Mouse (Mus musculus): ENCODE data around the gene Stpg3.

Stpg3 gene

DNA sequence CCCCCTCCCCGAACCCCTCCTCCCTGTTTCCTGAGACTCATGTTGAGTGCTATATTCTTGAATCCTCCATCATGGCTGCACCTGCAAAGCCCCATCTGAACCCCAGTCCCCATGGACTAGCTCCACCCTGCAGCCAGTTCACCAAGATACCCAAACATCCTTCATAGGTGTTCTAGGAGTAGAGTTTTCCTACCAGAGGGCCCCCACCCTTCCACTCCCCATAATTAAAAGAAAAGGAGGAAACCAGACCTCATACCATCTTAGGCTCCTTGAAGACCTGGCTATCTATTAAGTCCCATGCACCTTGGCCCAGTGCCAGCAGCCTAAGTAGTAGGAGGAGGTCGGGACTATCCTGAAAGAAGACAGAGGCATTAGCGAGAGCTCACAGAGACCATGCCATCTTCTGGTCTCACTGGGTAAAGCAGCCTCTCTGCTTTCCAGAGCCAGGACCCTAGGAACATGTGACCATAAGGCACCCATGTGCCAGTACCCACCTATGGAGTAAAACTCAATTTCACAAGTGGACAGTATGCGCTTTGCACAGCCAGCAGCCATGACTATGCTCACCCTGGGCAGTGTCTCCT, 10.7 kb downstream of the Stpg3 start:
- no peak for DNase-seq

DNA sequence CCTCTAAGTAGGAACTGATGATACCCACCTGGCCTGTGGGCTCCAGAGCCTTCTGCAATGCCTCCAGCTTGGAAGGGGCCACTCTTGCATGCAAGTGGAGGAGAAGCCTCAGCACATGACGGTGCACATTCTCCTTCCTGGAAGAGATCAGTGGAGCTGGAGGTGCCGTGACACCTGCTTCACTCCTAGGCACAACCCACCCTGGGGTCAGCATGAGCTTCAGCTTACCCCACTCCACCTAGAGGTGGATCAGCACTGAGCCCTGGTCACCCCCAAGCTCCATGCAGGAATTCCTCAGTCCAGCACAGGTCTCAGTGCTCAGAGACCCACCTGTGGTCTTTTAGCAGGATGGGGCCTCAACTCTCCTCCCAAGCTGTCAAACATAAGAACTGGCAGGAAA, 13.8 kb downstream of the Stpg3 start:
- no peak for DNase-seq

DNA sequence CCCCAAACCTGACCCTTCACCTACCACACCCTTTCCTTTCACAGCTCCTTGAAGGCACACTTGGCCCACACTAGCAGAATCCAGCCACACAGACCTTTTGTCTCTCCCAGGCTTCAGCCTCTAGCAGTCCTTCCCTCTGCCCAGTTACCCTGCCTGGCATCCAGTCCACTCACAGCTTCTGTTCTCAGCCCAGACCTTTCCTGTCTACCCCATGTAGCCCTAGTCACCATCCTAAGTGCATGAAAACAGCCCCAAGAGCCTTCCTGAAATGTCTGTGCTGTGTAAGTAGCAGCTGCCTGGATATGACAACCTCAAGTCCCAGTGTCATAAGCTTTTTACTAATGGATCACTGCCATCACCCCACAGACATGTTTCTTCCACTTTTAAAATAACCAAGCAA, 16.5 kb downstream of the Stpg3 start:
- DNase-seq, result no peak

DNA sequence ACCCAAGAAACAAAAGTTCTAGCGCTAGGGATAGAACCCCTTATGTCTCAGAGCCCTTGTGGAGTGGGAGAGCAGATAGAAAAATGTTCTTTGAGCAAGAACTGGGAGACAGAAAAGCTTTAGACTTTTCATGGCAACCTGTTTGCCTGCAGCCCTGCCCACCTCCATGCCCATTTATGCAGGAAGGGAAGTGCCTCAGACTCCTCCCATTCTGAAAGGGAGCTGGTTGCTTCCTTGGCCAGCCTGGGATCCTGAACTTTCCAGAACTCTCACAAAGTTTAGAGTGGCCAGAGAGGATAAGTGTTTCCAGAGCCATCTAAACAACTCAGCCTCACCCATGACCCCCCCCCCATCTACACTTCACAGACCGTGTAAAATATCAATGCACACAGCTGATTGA, 17.2 kb downstream of the Stpg3 start:
- no peak for DNase-seq

DNA sequence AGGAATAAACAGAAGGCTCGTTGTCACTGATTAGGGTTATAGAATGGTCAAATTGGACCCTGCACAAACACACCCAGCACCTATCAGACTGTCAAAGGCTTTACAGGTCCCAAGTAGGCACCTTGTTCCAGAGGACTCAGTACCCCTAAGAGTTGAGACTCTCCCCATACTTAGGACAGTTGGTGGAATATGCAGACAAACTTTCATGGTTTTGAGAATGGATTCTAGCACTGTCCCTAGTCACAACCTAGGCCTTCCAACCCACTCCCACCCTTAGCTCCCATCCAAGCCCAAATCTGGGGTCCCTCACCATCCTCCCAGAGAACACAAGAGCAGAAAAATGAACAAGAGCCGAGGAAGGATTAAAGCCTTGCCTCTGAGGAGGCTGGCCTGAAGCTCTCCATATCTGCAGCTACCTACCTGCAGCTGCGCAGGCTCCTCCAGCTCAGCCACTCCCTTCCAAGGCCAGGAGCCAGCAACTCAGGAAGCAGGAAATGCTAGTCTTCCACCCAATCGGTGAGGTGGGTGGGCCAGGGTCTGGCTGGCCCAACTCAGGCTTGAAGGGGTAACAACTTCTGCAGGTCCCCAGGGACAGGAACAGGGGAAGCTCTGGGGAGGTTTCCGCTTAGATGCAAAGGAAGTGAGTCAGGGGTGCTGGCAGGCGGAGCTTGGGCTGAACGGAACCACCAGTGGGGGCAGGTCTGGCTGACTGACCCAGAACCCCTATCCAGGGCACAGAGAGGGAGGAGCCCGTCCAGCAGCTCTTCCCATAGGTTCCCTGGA, 18.1 kb downstream of the Stpg3 start, which contains the start of gene Tor4a:
Gene Tor4a (minus strand): TSS at position 715 of the 783 bp plus-strand sequence.
- no peak for DNase-seq

DNA sequence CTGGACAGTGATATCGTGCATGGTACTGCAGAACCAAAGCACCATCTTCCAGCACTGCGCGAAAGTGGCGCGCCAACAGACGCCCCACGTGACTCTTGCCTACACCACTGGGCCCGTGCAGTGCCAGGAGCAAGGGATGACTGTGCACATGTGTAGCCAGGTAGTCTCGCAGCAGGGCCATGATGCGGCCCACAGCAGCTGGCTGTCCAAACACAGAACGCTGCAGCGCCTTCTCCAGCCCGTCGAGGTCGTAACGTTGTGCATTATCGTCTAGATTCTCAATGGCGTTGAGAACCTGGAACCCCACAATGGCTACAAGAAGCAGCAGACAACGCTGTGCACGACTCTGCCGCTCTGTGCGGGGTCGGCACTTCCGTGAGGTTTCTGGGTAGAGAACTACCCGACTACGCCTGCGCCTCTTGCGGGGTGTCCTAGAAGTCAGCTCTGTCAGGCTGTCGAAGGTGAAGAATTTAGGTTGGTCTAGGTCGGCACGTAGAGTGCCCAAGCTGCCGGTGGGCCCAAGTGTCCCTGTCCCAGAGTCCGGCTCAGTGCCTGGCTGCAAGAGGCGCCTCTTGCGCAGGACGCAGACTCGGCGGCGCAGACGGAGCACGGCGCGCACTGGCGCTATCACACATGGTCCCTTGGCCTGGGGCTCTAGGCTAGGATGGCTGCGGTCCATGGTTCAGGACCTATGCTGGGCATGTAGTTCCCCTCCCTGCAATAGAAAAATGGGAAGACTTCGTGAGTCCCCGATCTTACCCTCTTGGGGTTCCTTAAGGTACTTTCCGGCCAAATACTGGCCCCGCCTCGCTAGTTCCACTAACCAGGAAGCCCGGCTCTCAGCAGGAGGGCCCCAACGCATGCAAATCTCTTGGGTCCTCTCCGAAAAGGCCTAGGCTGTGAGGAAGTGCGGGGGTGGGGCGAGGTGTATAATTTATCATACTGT, 19.0 kb downstream of the Stpg3 start:
- no peak for DNase-seq

DNA sequence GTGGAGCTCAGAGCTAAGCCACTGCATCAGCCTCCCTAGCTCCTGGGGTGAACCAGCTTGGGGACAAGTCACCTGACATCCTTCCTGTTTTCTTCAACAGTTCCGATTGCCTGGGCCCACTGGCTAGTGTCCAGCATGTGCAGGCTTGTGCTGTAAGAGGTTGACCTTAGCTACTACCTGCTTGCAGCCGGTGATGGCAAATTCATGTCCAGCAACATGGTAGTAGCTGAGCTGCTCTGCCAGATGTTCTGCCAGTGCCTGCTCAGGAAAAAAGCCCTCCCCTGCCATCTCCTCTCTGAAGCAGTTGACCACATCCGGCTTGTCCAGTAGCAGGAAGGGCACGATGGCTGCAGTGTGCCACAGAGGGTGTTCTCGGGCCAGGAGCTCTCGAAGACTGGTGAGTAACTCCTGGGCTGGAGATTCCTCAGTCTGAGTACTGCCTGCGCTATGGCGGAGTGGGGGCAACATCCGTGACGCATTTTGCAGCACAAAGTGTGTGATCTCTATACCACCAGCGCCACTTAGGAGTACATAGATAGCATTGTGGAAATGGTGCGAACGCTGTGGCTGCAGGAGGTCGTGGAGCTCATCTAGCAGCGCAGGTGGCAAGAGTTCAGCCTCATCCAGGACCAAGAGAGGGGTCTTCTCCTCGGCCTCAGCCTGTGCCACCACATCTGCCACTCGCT, 19.8 kb downstream of the Stpg3 start:
- DNase-seq, result no peak

DNA sequence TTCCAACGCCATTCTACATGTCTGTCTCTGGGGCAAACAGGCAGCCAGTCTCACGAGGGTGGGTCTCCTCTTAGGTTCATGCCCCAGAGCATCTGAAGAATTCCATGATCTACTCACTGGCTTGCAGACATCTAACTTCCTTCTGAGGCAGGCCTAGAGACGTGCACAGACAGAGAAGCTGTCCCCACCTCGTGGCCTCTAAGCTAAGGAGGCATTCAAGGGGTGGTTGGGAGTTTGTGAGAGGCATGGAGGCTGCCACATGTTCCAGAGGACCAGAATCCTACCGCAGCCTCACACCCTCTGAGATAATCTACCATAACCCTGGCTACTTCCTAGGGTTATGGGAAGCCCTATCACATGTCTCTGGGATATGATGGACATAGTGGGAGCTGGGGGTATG, 20.4 kb downstream of the Stpg3 start:
- DNase-seq, result no peak

DNA sequence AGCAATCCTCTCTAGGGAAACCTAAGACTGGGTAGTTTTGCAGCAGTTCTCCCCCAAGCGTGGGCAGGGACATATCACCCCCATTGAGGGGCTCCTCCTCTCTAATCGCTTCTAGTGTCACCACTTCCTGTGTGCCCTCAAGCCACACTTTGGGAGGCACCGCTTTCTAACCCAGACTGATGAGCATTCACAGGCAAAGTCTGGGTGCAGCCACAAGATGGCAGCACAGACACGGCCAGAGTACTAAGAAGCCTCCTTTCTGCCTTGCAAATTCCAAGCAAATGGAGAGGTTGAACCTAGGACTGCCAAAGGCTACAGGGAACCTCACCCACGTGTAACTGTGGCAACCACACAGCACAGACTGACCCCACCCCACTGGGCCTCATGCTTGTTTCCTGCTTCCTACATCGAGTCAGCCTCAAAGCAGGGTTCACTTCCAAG, 21.1 kb downstream of the Stpg3 start:
- peak; percentile 85 to 90 for DNase-seq

DNA sequence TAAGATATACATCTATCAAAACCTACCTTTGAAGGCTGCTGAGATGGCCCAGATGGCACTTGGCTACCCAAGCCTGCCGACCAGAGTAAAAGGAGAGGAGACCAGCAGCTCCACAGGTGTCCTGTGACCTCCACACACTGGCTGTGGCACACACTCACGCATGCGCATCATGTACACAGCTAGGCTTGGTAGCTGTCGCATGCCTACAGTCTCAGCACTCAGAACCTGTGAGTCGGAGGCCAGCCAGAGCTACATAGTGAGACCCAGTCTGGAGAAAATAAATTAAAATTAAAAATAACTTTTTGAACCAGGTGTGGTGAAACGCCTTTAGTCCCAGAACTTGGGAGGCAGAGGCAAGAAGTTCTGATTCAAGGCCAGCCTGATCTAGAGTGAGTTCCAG, 26.6 kb downstream of the Stpg3 start:
- DNase-seq, result no peak

DNA sequence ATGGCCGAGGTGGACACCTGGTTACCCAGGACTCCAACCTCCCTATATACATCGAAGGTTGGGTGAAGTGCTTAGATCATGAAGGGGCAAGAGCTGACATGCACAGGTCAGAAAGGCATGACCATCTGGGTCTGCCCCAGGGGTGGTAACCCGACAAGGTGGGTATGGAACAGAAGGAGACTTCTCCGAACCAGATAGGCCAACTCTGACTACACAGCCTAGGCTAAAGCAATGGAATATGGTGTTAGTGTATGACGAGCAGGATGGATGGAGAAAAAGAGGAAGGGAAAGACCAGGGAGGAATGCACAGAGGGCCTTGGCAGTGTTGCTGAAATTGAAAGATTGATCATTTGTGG, 27.9 kb downstream of the Stpg3 start:
- DNase-seq, result no peak

DNA sequence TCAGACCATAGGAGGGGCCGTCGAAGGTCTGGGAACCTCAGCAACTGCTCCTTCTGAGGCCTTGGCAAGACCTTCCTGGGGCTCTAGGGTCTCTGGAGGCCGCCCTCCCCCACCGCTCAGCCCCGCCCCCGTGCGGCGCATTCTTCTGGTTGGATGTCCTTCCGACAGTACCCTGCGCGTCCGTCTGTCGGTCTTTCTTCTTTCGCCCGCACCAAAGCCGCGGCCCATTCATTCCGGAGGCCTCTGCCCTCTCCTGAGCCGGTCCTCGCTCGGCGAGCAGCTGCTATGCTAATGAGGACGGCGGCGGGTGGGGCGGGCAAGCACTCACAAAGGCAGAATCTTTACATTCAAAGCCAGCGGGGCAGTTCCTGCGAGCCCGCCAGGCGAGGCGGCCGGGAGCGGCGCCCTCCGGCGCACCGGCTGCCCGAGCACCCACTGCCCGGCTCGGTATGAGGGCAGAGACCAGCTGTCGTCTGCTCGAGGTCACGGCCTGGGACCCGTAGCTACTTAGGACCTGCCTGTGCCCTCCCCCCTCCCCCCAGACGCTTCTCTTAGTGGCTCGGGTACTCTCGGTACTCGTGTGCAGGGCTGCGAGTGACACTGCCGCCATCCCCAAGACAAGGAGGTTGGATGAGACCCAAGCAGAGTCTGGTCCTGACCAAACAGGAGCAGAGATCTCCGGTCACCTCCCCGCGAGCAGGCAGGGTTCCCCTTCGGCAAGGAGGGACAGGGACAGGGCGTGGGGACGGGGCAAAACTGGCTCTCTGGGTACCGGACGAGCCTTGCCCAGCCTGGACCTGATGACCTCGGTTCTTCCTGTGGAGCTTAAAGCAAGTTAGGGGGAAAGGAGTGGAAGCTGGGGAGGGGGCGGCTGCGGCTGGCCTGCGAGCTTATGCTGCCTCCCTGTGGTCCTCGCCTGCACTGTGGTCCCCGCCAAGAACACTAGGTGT, 28.5 kb downstream of the Stpg3 start:
- peak; percentile 34 to 36 for DNase-seq

DNA sequence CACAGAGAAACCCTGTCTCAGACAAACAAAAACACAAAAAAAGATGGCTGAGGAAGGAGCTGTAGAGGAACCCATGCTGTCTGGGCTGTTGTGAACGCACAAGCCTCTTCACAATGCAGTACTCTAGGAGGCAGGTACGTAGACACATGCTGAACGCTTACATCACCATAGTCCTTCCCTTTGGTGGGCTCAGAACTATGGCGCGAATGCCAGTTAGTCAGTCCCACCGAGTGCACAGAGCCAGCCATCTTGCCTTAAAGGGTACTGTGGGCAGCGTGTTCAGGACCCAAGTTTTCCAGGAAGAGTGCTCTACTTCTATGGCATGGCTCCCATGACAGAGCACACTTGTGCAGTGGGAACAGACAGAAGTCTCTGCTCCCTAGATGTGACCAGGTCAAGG, 29.9 kb downstream of the Stpg3 start:
- DNase-seq, result no peak

DNA sequence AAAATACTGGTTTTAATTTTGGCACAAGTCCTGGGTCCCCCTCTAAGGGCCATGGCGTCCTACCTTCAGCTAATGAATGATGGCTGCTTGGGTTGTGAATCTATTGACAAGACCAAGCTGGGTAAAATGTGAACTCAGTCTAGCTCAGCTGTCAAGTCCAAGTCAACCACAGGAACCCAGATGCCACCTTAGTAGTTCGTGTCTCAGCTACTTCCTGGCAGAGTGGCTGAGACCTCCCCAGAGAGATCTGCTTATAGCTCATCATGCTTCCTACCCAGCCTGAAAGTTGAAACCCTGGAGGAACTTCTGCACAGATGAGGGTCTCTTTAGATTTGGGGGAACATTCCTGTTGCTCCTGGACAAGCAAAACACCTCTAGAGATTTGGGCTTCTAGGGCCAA, 31.1 kb downstream of the Stpg3 start:
- DNase-seq, result no peak

DNA sequence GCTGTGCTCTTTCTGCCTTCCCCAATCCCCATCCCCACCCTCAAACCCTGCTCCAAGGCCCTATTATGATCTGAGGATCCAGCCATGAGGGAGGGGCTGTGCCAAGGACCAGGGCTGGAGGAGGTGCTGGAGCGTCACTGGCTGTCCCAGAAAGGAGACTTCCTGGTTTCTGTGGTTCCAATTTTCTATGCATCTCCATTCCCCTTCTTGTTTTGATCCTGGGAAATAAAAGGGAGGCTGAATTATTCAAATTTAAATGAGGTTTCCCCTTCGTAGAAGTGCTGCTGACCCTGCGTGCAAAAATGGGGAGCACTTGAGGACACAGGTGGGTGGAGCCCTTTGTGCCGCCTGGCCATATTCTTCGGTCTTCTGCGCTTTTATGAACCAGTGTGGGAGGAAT, 31.8 kb downstream of the Stpg3 start:
- no peak for DNase-seq

DNA sequence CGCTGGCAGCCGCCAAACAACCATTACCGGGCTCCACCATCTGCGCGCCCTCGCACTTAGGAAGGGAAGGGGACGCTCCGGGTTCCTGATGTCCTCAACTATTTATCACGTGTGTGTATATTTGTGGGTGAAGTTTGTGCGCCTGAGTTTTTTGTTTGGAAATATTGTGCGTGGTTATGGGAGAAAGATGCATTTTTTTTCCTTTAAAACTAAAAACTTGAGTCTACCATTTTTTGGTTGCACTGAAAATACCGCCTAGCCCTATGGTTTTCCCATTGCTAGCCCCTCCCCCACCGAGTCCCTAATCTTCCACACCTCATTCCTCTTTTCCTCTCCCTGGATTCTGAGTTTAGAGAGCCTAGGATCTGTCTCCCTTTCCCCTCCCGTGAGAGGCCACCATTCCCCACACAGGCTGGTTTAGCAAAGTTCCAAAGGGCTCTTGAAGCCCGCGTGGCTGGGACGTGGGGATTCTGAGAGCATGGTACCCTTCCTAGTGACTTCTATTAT, 32.5 kb downstream of the Stpg3 start:
- DNase-seq, result no peak

DNA sequence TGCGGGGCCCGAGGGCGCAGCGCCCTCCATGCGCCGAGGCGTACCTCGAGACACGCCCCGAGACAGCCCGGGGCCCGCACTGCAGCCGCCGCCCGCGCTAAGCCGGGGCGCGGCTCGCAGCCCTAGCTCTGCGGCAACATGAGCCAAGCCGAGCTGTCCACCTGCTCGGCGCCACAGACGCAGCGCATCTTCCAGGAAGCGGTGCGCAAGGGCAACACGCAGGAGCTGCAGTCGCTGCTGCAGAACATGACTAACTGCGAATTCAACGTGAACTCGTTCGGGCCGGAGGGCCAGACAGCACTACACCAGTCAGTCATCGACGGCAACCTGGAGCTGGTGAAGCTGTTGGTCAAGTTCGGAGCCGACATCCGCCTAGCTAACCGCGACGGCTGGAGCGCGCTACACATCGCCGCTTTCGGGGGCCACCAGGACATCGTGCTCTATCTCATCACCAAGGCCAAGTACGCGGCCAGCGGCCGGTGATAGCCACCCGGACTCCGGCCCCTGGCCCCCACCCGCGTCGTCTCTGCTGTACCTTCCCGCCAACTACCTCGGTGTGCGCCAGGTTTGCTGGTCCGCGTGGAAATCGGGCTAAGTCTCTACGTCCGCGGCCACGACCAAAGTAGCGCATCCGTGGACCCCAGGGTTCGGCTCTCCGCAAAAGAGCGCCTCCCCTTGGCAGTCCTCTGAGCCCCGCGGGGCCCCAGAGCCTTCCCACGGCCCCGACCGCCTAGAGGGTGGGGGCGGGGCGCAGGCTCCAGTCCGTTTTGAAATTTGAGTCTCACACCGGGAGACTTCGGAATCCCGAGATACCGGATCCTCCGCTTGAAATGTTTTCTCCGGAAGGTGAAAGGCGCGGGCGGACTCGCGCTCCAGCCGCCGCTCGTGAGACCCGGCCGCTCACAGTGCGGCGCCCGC, 33.2 kb downstream of the Stpg3 start:
- DNase-seq, result peak; percentile 37 to 46

DNA sequence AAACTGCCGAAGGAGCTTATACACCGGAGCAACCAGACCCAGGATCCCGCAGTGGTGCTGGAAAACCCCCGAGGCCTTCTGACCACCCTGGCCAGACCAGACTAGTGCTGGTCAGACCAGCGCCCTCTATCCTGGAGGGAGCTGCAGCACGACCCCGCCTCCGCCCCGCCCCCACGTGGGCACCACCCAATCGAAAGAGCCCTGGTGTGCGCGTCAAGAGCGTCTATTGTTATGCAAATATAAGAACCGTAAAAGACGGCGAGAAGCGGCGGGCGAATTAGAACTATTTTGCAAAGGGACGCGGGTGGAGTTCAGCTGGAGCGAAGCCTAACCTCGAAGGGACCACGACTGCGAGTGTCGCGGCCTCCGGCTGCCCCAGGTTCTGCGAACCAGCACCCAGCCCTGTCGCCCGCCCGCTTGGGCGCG, 33.9 kb downstream of the Stpg3 start, which contains the start of gene Nrarp:
Gene Nrarp (plus strand): TSS at position 281 of the 426 bp plus-strand sequence.
- peak; percentile 86 to 89 for DNase-seq

DNA sequence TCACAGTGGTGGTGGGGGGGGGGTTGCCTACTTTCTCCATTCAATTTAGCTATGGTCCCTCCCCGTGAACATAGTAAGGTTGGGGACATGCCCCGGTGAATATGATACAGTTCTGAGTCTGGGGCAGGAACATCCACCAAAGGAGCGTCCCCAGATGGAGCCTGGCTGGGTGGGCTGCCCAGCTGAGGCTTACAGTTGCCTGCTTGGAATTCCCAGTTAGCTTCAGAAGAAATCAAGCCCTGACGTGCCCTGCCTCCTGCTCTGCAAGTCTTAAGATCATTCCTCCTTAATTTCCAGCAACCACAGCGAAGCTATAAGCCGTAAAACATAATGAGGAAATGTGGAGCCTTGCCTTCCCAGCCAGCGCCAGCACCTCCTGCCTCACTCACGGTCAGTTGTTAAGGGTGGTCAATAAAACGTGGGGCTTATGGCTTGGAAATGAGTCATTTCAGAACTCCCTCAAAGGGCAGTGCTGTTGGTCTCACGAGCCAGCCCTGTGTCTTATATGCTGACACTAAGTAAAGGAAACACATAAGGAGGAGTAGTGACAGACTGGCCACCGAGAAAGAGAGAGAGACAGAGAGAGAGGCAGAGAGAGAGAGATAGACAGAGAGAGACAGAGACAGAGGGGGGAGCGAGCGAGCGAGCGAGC, 34.7 kb downstream of the Stpg3 start:
- no peak for DNase-seq

Data from cerebellum, adult 18-20 months (tissue).